Mouse (Mus musculus): Measurements from ENCODE around the gene Casp8. TPM values are rescaled to one million over a fixed set of nuclear protein-coding genes. Genes with fewer than 3 reads are reported as not detected.
"Not testable (repeated sequence)": the region's sequence is repeated elsewhere in the genome, so short reads cannot be mapped to it uniquely, and the experiment has no call there.

Gene Casp8
- polyA plus RNA-seq, 1 experiment from 2014 or later = 17.3 TPM

GRCm38 (mm10) chr1:58885646-58886045 is 90.5 kb downstream of the Casp8 start:
- no peaks in the 10 kb centered on the region for H3K27me3 ChIP-seq (ENCODE audit: control insufficient read depth, insufficient read depth, low read length)

GRCm38 (mm10) chr1:58889826-58890546 is 94.8 kb downstream of the Casp8 start:
- WGBS = 63% methylated on average over 5 of the region's 5 CpGs
- H3K4me3 ChIP-seq (ENCODE audit: control insufficient read depth in 1 of 2, insufficient read depth in 1 of 2, low read depth in 1 of 2, low read length in 2 of 2) = no peak overlapping the region
- no peak for ATAC-seq (ENCODE audit: insufficient number of reproducible peaks, insufficient read depth, low FRiP score, low read depth)

More at GRCm38 (mm10) chr1:58885646-58886045, 90.5 kb downstream of the Casp8 start:
- no peak overlapping the region for H3K4me3 ChIP-seq (ENCODE audit: control insufficient read depth in 1 of 2, insufficient read depth in 1 of 2, low read depth in 1 of 2, low read length in 2 of 2)
- WGBS = 79% methylated on average over 4 of the region's 4 CpGs
- H3K4me1 ChIP-seq (ENCODE audit: control insufficient read depth in 2 of 2, insufficient read depth in 2 of 2, low read length in 2 of 2) = no peaks in the 10 kb centered on the region
- H3K4me2 ChIP-seq (ENCODE audit: low read length) = no peak overlapping the region
- no peaks in the 10 kb centered on the region for H3K36me3 ChIP-seq (ENCODE audit: control insufficient read depth, insufficient read depth, low read length)
- no peak for ATAC-seq (ENCODE audit: insufficient number of reproducible peaks, insufficient read depth, low FRiP score, low read depth)
- H3K9ac ChIP-seq (ENCODE audit: low read length) = no peak overlapping the region
- H3K9me3 ChIP-seq (ENCODE audit: control insufficient read depth, low read length) = no peaks in the 10 kb centered on the region
- H3K27ac ChIP-seq (replicated peaks in 1 of 2; ENCODE audit: control insufficient read depth in 1 of 2, insufficient read depth in 1 of 2, low read depth in 2 of 2, low read length in 2 of 2) = no peak overlapping the region

GRCm38 (mm10) chr1:58890697-58891290 is 95.6 kb downstream of the Casp8 start:
- not testable (repeated sequence) for H3K9me3 ChIP-seq (ENCODE audit: control insufficient read depth, low read length); H3K4me2 ChIP-seq (ENCODE audit: low read length); H3K4me3 ChIP-seq (ENCODE audit: control insufficient read depth in 1 of 2, insufficient read depth in 1 of 2, low read depth in 1 of 2, low read length in 2 of 2); H3K9ac ChIP-seq (ENCODE audit: low read length); H3K36me3 ChIP-seq (ENCODE audit: control insufficient read depth, insufficient read depth, low read length); H3K27me3 ChIP-seq (ENCODE audit: control insufficient read depth, insufficient read depth, low read length); H3K4me1 ChIP-seq (ENCODE audit: control insufficient read depth in 2 of 2, insufficient read depth in 2 of 2, low read length in 2 of 2); ATAC-seq (ENCODE audit: insufficient number of reproducible peaks, insufficient read depth, low FRiP score, low read depth); H3K27ac ChIP-seq (replicated peaks in 1 of 2; ENCODE audit: control insufficient read depth in 1 of 2, insufficient read depth in 1 of 2, low read depth in 2 of 2, low read length in 2 of 2)
- 81% methylated on average over 4 of the region's 5 CpGs for WGBS

More at GRCm38 (mm10) chr1:58889826-58890546, 94.8 kb downstream of the Casp8 start:
- H3K9me3 ChIP-seq (ENCODE audit: control insufficient read depth, low read length) = no peaks in the 10 kb centered on the region
- H3K27me3 ChIP-seq (ENCODE audit: control insufficient read depth, insufficient read depth, low read length) = no peaks in the 10 kb centered on the region
- H3K9ac ChIP-seq (ENCODE audit: low read length) = no peak overlapping the region
- H3K36me3 ChIP-seq (ENCODE audit: control insufficient read depth, insufficient read depth, low read length) = no peaks in the 10 kb centered on the region
- H3K4me2 ChIP-seq (ENCODE audit: low read length) = no peak overlapping the region
- no peaks in the 10 kb centered on the region for H3K4me1 ChIP-seq (ENCODE audit: control insufficient read depth in 2 of 2, insufficient read depth in 2 of 2, low read length in 2 of 2)
- H3K27ac ChIP-seq (replicated peaks in 1 of 2; ENCODE audit: control insufficient read depth in 1 of 2, insufficient read depth in 1 of 2, low read depth in 2 of 2, low read length in 2 of 2) = no peak overlapping the region

DNA sequence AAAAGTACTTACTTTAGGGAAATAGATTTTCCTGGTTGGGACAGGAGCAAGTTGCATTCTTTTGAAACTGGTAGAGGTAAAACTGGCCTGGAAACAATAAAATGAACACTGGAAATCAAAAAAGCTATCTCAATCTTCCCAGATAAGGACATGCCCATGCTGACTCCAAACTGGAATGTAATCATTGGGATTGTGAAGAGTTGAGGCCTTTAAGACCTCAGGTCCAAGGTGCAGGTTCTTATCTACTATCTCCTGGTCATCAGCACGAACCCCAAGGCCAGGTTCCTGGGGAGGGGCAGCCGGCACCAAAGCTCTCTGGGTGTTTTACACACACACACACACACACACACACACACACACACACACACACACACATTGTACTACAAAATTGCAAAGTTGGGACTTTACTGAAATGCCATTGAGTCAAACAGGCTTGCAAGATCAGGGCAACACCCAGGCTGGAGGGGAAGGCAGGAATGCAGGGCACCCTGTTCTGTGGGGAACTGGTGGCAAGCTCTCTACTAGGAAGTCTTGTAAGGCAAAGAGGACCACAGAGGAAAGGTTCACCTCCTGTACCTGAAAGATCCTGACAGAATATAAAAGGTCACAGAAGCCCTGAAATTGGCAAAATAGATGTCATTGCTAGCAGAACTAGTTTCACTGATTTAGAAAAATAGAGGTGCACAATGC is 96.5 kb downstream of the Casp8 start:
- ATAC-seq (ENCODE audit: insufficient number of reproducible peaks, insufficient read depth, low FRiP score, low read depth); H3K27ac ChIP-seq (replicated peaks in 1 of 2; ENCODE audit: control insufficient read depth in 1 of 2, insufficient read depth in 1 of 2, low read depth in 2 of 2, low read length in 2 of 2); H3K9me3 ChIP-seq (ENCODE audit: control insufficient read depth, low read length); H3K4me2 ChIP-seq (ENCODE audit: low read length); H3K27me3 ChIP-seq (ENCODE audit: control insufficient read depth, insufficient read depth, low read length); H3K36me3 ChIP-seq (ENCODE audit: control insufficient read depth, insufficient read depth, low read length); H3K4me3 ChIP-seq (ENCODE audit: control insufficient read depth in 1 of 2, insufficient read depth in 1 of 2, low read depth in 1 of 2, low read length in 2 of 2); H3K4me1 ChIP-seq (ENCODE audit: control insufficient read depth in 2 of 2, insufficient read depth in 2 of 2, low read length in 2 of 2); H3K9ac ChIP-seq (ENCODE audit: low read length): not testable (repeated sequence)
- WGBS = 75% methylated on average over 2 of the region's 2 CpGs

- H3K4me2 ChIP-seq (ENCODE audit: low read length); ATAC-seq (ENCODE audit: insufficient number of reproducible peaks, insufficient read depth, low FRiP score, low read depth); H3K27ac ChIP-seq (replicated peaks in 1 of 2; ENCODE audit: control insufficient read depth in 1 of 2, insufficient read depth in 1 of 2, low read depth in 2 of 2, low read length in 2 of 2); H3K36me3 ChIP-seq (ENCODE audit: control insufficient read depth, insufficient read depth, low read length); H3K9ac ChIP-seq (ENCODE audit: low read length); H3K27me3 ChIP-seq (ENCODE audit: control insufficient read depth, insufficient read depth, low read length); H3K4me3 ChIP-seq (ENCODE audit: control insufficient read depth in 1 of 2, insufficient read depth in 1 of 2, low read depth in 1 of 2, low read length in 2 of 2); H3K4me1 ChIP-seq (ENCODE audit: control insufficient read depth in 2 of 2, insufficient read depth in 2 of 2, low read length in 2 of 2); H3K9me3 ChIP-seq (ENCODE audit: control insufficient read depth, low read length): not testable (repeated sequence)
- WGBS = 78% methylated on average over 7 of the region's 8 CpGs
Observed at GRCm38 (mm10) chr1:58892386-58892785, 97.2 kb downstream of the Casp8 start.

Other genes with a start within 250 kb of the Casp8 start
- 5.1 and 6.4 TPM in 2 replicates for gene Fam126b, start 209.1 kb upstream of the Casp8 start, polyA plus RNA-seq (2014; fragmentation: Nextera tagmentation; extraction: Ambion mirVana)
- 257 and 274 TPM in 2 replicates for gene Ndufb3, start 209.0 kb upstream of the Casp8 start, polyA plus RNA-seq (2014; fragmentation: Nextera tagmentation; extraction: Ambion mirVana)
- not detected in 2 replicates for gene Als2cr12, start 99.4 kb upstream of the Casp8 start, polyA plus RNA-seq (2014; fragmentation: Nextera tagmentation; extraction: Ambion mirVana)
- gene Cflar, start 83.9 kb upstream of the Casp8 start, polyA plus RNA-seq (2014; fragmentation: Nextera tagmentation; extraction: Ambion mirVana) = 38.7 and 42.2 TPM in 2 replicates
- gene Trak2, start 178.1 kb downstream of the Casp8 start, polyA plus RNA-seq (2014; fragmentation: Nextera tagmentation; extraction: Ambion mirVana) = 29.6 and 32.6 TPM in 2 replicates
- 29.1 and 33.9 TPM in 2 replicates for gene Stradb, start 178.1 kb downstream of the Casp8 start, polyA plus RNA-seq (2014; fragmentation: Nextera tagmentation; extraction: Ambion mirVana)

Data from heart, embryonic 14.5 days (tissue).